In the genomic region with DNA sequence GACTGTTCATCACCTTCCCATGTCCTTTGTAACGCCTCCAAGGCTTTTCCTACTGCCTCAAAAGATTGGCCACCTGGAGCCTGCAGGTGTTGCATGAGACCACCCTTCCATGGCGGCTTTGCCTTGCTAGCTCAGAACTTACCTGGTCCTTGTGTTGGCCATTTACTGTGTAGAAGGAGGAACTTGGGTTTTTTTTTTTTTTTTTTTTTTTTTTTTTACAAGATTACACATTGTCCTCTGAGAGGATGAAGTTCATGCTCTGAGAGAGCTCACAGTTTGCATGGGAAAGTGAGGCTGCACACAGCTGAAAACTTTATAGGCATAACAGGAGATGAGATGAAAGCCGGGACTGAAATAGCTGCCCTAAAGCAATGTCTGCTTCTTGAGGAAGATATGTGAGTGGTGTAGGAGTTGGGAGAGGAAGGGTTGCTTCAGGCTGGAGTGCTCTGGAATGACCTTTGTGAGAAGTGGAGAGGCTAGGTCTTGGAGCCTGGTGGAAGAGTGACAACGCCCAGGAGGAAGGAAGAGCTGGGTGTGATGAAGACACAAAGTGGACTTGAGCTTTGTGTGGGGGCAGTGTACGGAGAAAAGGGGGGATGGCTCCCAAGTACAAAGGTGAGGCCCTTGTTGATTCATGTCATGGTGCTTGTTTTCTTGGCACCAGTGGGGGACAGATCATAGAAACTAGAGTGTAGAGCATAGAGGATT, we compare ENCODE assay signal across 18 mouse cellular contexts. TPM values are rescaled to one million over a fixed set of nuclear protein-coding genes. Genes with fewer than 3 reads are reported as not detected.
A peak's percentile ranks its signal among the peaks of the same experiment; 100 is the strongest.
DNase-seq lines count a peak whose midpoint lies in the region; ATAC-seq and TF ChIP-seq lines count a peak whose summit lies in the region.
"Had no signal": no experiment of that assay in that cellular context is flagged by ENCODE, and none has a peak within 500 bp of the region (broad histone marks: within the 10 kb centered on the region; RNA-seq: fewer than 3 reads in every experiment).

No protein-coding gene starts in this region.

- no peak for TF ChIP-seq POLR2A in bone marrow macrophage, adult 2 months (IDR thresholded peaks at IDR 0.05; ENCODE audit: borderline replicate concordance, low read depth, low read length)

- no peak for DNase-seq in adrenal gland, adult 8-10 months
- no peak for DNase-seq in urinary bladder, adult 18-20 months (ENCODE audit: low spot score in 2 of 2)
- DNase-seq in ovary, adult 18-20 months (ENCODE audit: low spot score), result no peak
- DNase-seq: adrenal gland, postnatal 25 days; cerebellum, postnatal 25 days; gastrocnemius, postnatal 36 days; kidney, adult 18-20 months; lung, postnatal 14 days; right cerebral cortex, postnatal 25 days had no signal

- H3K4me1 ChIP-seq in megakaryocyte, embryonic 14.5 days, result peaks cover 86% of the 10 kb centered on the region
- H3K4me1 ChIP-seq in bone marrow macrophage, adult 2 months (ENCODE audit: control insufficient read depth, insufficient read depth, low read length), result peaks cover 64% of the 10 kb centered on the region
- peaks cover 45% of the 10 kb centered on the region for H3K4me1 ChIP-seq in liver, embryonic 16.5 days (ENCODE audit: control insufficient read depth, low read depth, low read length)
- H3K4me1 ChIP-seq: forebrain, embryonic 12.5 days; midbrain, embryonic 12.5 days; neural tube, embryonic 13.5 days had no signal

- no peaks in the 10 kb centered on the region for H3K27me3 ChIP-seq in megakaryocyte, embryonic 14.5 days (replicated peaks)
- no peaks in the 10 kb centered on the region for H3K27me3 ChIP-seq in liver, embryonic 16.5 days (ENCODE audit: control insufficient read depth, insufficient read depth, low read depth, low read length)
- H3K27me3 ChIP-seq: forebrain, embryonic 12.5 days; midbrain, embryonic 12.5 days; neural tube, embryonic 13.5 days had no signal

- peak overlapping the region; percentile 48 for H3K27ac ChIP-seq in bone marrow macrophage, adult 2 months (ENCODE audit: insufficient read depth, low read depth, low read length)
- peak overlapping the region; percentile 34; the same call in 1 of the 2 replicates for H3K27ac ChIP-seq in liver, embryonic 16.5 days (ENCODE audit: low read length)
- H3K27ac ChIP-seq: forebrain, embryonic 12.5 days; hindbrain, embryonic 14.5 days; midbrain, embryonic 12.5 days; neural tube, embryonic 13.5 days had no signal

- no peak overlapping the region for H3K9ac ChIP-seq in liver, embryonic 16.5 days (ENCODE audit: low read depth, low read length)
- H3K9ac ChIP-seq: forebrain, embryonic 12.5 days; hindbrain, embryonic 14.5 days; midbrain, embryonic 12.5 days; neural tube, embryonic 13.5 days had no signal

- H3K36me3 ChIP-seq in megakaryocyte, embryonic 14.5 days (replicated peaks; ENCODE audit: low read length), result peaks cover 65% of the 10 kb centered on the region
- no peaks in the 10 kb centered on the region; the same call in 1 of the 2 replicates for H3K36me3 ChIP-seq in liver, embryonic 16.5 days (ENCODE audit: control insufficient read depth, insufficient read depth)

- H3K4me3 ChIP-seq in megakaryocyte, embryonic 14.5 days (replicated peaks), result peak overlapping the region; percentile 60
- no peak overlapping the region for H3K4me3 ChIP-seq in bone marrow macrophage, adult 2 months (ENCODE audit: insufficient read depth, low read length)
- H3K4me3 ChIP-seq in liver, embryonic 16.5 days (ENCODE audit: low read depth, low read length), result no peak overlapping the region
- H3K4me3 ChIP-seq: forebrain, embryonic 12.5 days; midbrain, embryonic 12.5 days; neural tube, embryonic 13.5 days had no signal

- no peak for TF ChIP-seq CTCF in bone marrow macrophage, adult 2 months (IDR thresholded peaks at IDR 0.05; ENCODE audit: low read depth, low read length)

- H3K4me2 ChIP-seq in liver, embryonic 16.5 days (ENCODE audit: low read depth, low read length), result no peak overlapping the region
- H3K4me2 ChIP-seq: forebrain, embryonic 12.5 days; heart, embryonic 11.5 days; hindbrain, embryonic 14.5 days; midbrain, embryonic 12.5 days; neural tube, embryonic 13.5 days had no signal

- ATAC-seq in megakaryocyte, adult 5-6 weeks (ENCODE audit: poor library complexity, severe bottlenecking), result no peak
- ATAC-seq in liver, embryonic 16.5 days (ENCODE audit: low read depth), result no peak

- H3K9me3 ChIP-seq in megakaryocyte, embryonic 14.5 days, result no peaks in the 10 kb centered on the region
- no peaks in the 10 kb centered on the region for H3K9me3 ChIP-seq in liver, embryonic 16.5 days (replicated peaks; ENCODE audit: control insufficient read depth, low read length)
- H3K9me3 ChIP-seq: forebrain, embryonic 12.5 days; midbrain, embryonic 12.5 days; neural tube, embryonic 13.5 days had no signal

- 62% methylated on average over 5 of the region's 5 CpGs for WGBS in liver, embryonic 16.5 days (ENCODE audit: insufficient replicate concordance)

RNA-seq across cellular contexts. Expression of a gene that starts 52.3 kb away (rescaled TPM):
- 29.9 and 107 TPM in 2 replicates for polyA plus RNA-seq in megakaryocyte, embryonic 14.5 days (2012; ENCODE audit: insufficient read depth, low replicate concordance)
- total RNA-seq in megakaryocyte, adult 5-6 weeks (2015), result 152 and 154 TPM in 2 replicates
- total RNA-seq in megakaryocyte, adult 5-6 weeks (2017), result 37.9 and 77.9 TPM in 2 replicates
- polyA plus RNA-seq in bone marrow macrophage, adult 2 months (2012; ENCODE audit: insufficient read depth, insufficient read length, missing spikeins), result 107 and 110 TPM in 2 replicates
- 10.6 and 12.1 TPM in 2 replicates for polyA plus RNA-seq in liver, embryonic 16.5 days (2015; fragmentation: Nextera tagmentation; extraction: Ambion mirVana)
- total RNA-seq in adrenal gland, adult 8-10 months (2022), result 10 to 100 TPM; 55.9 to 62.2 (median 60.3) TPM
